Mouse (Mus musculus) spleen, adult 2 months (tissue): ENCODE results near the gene Cfap298. TPM values are rescaled to one million over a fixed set of nuclear protein-coding genes. Genes with fewer than 3 reads are reported as not detected.

ENCODE experiments used
- DNase-seq, 2 experiments: peaks; one replicate each; pipeline versions ENCODE4 v3.0.0 to v3.0.0-alpha.2; 2012 to 2021; ENCODE audit warnings: low spot score in 2 of 2, low read depth in 1 of 2
- H3K27ac ChIP-seq: fragments of 200-500 bp; 2 replicates; pipeline ENCODE4 v1.5.1; 2012; ENCODE audit warnings: low read length, inconsistent platforms; ENCODE audit not compliant: insufficient read depth
- H3K27me3 ChIP-seq: fragments of 200-500 bp; 2 replicates; pipeline ENCODE4 v1.6.1; 2012; ENCODE audit warnings: mild to moderate bottlenecking, moderate library complexity, low read length, inconsistent platforms; ENCODE audit not compliant: control insufficient read depth, insufficient read depth
- H3K36me3 ChIP-seq: fragments of 200-500 bp; 2 replicates; pipeline ENCODE4 v1.6.1; 2012; ENCODE audit warnings: mild to moderate bottlenecking, low read length, inconsistent platforms; ENCODE audit not compliant: control insufficient read depth, insufficient read depth
- H3K4me1 ChIP-seq: fragments of 200-500 bp; 2 replicates; pipeline ENCODE4 v1.6.1; 2011; ENCODE audit warnings: inconsistent platforms; ENCODE audit not compliant: control insufficient read depth, insufficient read depth, insufficient read length
- H3K4me3 ChIP-seq: fragments of 200-500 bp; 2 replicates; pipeline ENCODE4 v1.5.1; 2011; ENCODE audit warnings: mild to moderate bottlenecking, inconsistent platforms; ENCODE audit not compliant: insufficient read depth, insufficient read length; ENCODE audit errors: extremely low read depth
- CTCF ChIP-seq: fragments of 200-500 bp; IDR thresholded peaks from 2 replicates; pipeline ENCODE4 v1.5.1; 2011; ENCODE audit warnings: mild to moderate bottlenecking, inconsistent platforms; ENCODE audit not compliant: insufficient read depth, insufficient read length, insufficient replicate concordance; ENCODE audit errors: extremely low read depth
- POLR2A ChIP-seq: fragments of 200-500 bp; IDR thresholded peaks from 2 replicates; pipeline ENCODE4 v1.6.1; 2011; ENCODE audit warnings: low read depth, low read length, inconsistent platforms
- WGBS: fragments of 180-500 bp; shearing (Covaris S2); methylation state at CpG from one replicate; pipeline ENCODE4 v1.1.7; 2018; 5-methylcytosine and 5-hydroxymethylcytosine counted together
- polyA plus RNA-seq: library from polyadenylated mRNA; depleted of rRNA; stranded (reverse); fragments of >200 nt; gene quantifications from 2 replicates; pipeline ENCODE4 v1.2.3, GENCODE M21; 2012; rRNA removed

Cfap298 gene
- polyA plus RNA-seq, 1 experiment = 11.7 TPM

- no peak for TF ChIP-seq CTCF
- TF ChIP-seq POLR2A = no peak
- DNase-seq = no peak
- Histone ChIP-seq H3K4me1 (no peaks in the 10 kb centered on the region), H3K4me3 (no peak overlapping the region), H3K27ac (no peak overlapping the region), H3K36me3 (no peaks in the 10 kb centered on the region), H3K27me3 (no peaks in the 10 kb centered on the region)
- 31% methylated on average over 2 of the region's 2 CpGs for WGBS
Measured at GRCm38 (mm10) chr16:90885351-90885750, 49.6 kb downstream of the Cfap298 start.

GRCm38 (mm10) chr16:90882501-90882977 lies 52.4 kb downstream of the Cfap298 start:
- DNase-seq = no peak
- Histone ChIP-seq H3K4me3 (no peak overlapping the region), H3K36me3 (no peaks in the 10 kb centered on the region), H3K4me1 (no peaks in the 10 kb centered on the region), H3K27me3 (no peaks in the 10 kb centered on the region), H3K27ac (no peak overlapping the region)
- TF ChIP-seq POLR2A (no peak), CTCF (no peak)
- 72% methylated on average over 8 of the region's 8 CpGs for WGBS

- Histone ChIP-seq H3K36me3 (no peaks in the 10 kb centered on the region), H3K27me3 (no peaks in the 10 kb centered on the region), H3K27ac (no peak overlapping the region), H3K4me3 (no peak overlapping the region), H3K4me1 (no peaks in the 10 kb centered on the region)
- TF ChIP-seq POLR2A = no peak
- TF ChIP-seq CTCF = no peak
- WGBS = 92% methylated on average over 3 of the region's 3 CpGs
- DNase-seq = no peak
Measured at GRCm38 (mm10) chr16:90878135-90878860, 56.6 kb downstream of the Cfap298 start.

Other genes with a start within 250 kb of the Cfap298 start
- gene Mis18a, start 207.7 kb downstream of the Cfap298 start, polyA plus RNA-seq = 14.6 and 18.8 TPM in 2 replicates
- 11.6 and 12.0 TPM in 2 replicates for gene Mrap, start 196.9 kb downstream of the Cfap298 start, polyA plus RNA-seq
- 6.0 and 6.4 TPM in 2 replicates for gene Urb1, start 124.7 kb downstream of the Cfap298 start, polyA plus RNA-seq
- gene Eva1c, start 108.4 kb downstream of the Cfap298 start, polyA plus RNA-seq = 1.7 and 2.2 TPM in 2 replicates
- 25.1 and 32.9 TPM in 2 replicates for gene Synj1, start 76.2 kb upstream of the Cfap298 start, polyA plus RNA-seq
- gene Paxbp1, start 109.4 kb upstream of the Cfap298 start, polyA plus RNA-seq = 10.4 and 11.9 TPM in 2 replicates
- gene 4932438H23Rik, start 160.0 kb upstream of the Cfap298 start, polyA plus RNA-seq = not detected in 2 replicates